Mouse (Mus musculus) stomach, postnatal 0 days (tissue): ENCODE results near the gene Gtf2f1.

Experiments
- CTCF ChIP-seq: IDR thresholded peaks from 2 replicates; pipeline ENCODE4 v1.5.1; 2016; ENCODE audit warnings: antibody characterized with exemption, low read depth, mild to moderate bottlenecking, moderate library complexity
- EP300 ChIP-seq: optimal IDR thresholded peaks from 2 replicates; pipeline ENCODE3; 2016; ENCODE audit warnings: antibody characterized with exemption

DNA sequence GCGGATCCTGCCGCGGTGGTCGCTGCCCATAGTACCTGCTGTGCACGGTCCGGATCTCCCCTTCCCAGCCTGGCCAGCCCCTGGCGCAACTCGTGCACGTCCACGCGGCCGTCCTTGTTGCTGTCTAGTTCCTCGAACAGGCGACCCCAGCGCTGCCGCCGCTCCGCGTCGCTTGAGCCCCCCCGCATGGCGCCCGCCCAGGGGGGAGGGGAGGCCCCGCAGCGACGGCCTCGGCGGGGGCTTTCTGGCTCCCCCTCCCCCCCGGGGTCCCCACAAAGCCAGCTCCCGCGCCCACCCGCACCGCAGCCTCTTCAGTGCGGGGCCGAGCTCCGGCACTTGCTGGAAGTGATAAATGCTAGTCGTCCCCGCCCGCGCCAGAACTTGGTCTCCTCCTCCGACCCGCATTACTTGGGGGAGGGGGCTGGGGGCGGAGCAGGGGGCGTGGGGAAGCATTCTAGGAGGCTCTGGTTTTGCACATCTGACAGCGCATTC, 48.4 kb upstream of the Gtf2f1 start, which contains the start of gene Slc25a23:
- TF ChIP-seq CTCF (no peak), EP300 (no peak)
